Mouse (Mus musculus) layer of hippocampus, adult 9-11 months (tissue): ENCODE results near the gene Nrg4.
"Not testable (repeated sequence)": the region's sequence is repeated elsewhere in the genome, so short reads cannot be mapped to it uniquely, and the experiment has no call there.

Experiments used
- DNase-seq: peaks from one replicate; pipeline ENCODE4 v3.0.0; 2022

The Nrg4 gene

DNA sequence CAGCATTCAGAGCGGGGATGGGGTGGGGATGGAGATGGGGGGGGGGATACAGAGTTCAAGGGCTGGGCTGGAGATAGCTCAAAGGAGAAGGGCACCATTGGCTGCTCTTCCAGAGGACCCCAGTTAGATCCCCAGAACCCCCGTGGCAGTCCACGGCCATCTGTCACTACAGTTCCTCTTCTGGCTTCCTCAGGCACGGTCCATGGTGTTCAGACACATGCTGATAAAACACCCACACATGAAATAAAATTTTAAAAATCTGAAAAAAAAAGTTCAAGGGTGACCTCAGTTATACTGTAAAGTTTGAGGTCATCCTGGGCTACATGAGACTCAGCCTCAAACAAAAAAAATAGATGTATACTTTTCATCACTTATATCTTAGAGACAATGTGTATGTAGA lies 78.2 kb downstream of the Nrg4 start:
- no peak for DNase-seq

DNA sequence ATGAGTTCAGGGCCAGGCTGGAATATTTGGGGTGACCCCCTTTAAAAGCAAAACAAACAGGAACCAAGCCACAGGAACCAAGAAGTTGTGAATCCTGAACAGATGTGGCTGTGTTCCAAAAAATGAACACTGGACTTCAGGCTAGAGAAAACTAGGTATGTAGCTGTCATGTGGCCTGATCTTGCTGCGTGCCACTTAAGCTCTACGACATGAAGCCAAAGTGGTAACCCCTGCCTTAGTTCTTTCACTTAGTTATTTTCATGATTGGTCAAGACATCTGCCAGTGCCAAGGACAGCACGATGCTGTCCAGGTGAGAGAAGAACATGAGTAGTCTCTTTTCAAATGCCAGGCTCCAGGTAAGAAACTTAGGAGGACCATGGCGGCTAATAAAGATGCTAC lies 79.7 kb downstream of the Nrg4 start:
- DNase-seq, result no peak

DNA sequence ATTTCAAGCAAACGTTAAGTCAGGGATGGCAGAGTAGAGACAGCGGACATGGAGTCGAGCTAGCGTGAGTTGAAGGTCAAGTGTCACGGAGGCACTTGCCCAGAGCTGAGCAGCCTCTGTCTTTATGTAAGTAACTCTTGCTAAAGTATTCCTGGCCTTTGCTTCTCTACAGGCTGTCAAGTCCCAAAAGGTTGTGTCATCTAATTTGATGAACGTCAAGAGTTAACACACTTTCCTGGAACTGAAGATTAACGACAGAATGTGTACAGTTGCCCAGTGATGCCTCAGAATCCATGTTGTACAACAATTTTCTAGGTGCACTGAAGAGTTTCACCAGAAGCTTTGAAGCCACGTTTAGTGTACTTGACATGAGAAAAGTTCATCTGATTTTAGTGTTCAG lies 80.2 kb downstream of the Nrg4 start:
- DNase-seq, result no peak

DNA sequence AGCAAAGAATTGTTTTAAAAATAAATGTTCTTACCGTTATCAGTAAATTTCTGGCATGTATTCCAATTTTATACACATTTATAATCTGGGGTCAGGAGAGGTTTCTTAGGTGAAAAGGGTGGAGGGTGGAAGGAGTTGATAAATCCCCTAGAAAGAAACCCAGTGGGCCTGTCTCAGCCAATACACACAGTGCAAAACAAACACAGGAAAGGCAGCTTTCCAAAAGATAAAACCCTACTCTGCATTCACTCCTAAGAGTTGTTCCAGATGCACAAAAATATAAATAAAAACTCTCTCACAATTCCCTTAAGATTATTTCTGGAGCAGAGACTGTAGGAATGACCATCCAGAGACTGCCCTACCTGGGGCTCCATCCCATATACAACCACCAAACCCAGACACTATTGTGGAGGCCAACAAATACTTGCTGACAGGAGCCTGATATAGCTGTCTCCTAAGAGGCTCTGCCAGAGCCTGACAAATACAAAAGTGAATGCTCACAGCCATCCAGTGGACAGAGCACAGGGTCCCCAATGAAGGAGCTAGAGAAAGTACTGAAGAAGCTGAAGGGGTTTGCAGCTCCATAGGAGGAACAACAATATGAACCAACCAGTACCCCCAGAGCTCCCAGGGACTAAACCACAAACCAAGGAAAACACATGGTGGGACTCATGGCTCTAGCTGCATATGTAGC lies 81.4 kb downstream of the Nrg4 start:
- DNase-seq, result not testable (repeated sequence)

DNA sequence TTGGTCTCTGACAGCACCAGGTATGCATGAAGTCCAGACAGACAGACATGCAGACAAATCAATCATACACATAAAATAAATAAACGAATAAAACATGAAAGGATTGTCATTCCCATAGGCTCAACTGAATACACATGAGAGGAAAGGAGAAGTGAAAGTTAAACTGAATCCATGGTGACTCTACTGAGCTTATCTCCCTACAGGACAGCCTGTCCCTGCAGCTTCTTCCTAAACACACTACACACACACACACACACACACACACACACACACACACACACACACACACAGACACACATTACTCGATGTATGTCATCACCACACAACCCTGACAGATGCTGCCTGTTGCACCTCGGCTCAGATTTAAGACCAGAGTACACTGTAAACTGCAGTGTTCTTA lies 82.6 kb downstream of the Nrg4 start:
- DNase-seq, result no peak

DNA sequence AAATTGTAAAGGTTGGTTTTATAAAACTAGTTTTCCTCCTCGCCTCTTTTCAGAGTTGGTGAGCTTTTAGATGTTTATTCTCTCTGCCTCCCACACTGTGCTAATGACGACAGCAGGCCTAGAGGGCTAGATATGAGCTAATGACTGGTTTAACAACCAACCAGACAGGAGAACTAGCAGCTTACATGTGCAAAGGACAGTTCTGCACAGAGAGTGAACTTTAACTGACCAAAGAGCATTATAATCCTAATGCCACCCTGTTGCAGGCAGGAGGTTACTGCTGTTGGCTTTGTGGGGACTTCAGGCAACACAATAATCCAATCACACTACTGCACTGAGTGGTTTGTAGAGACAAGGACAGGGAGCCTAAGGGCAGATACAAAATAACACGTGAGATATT lies 83.4 kb downstream of the Nrg4 start:
- DNase-seq, result no peak

DNA sequence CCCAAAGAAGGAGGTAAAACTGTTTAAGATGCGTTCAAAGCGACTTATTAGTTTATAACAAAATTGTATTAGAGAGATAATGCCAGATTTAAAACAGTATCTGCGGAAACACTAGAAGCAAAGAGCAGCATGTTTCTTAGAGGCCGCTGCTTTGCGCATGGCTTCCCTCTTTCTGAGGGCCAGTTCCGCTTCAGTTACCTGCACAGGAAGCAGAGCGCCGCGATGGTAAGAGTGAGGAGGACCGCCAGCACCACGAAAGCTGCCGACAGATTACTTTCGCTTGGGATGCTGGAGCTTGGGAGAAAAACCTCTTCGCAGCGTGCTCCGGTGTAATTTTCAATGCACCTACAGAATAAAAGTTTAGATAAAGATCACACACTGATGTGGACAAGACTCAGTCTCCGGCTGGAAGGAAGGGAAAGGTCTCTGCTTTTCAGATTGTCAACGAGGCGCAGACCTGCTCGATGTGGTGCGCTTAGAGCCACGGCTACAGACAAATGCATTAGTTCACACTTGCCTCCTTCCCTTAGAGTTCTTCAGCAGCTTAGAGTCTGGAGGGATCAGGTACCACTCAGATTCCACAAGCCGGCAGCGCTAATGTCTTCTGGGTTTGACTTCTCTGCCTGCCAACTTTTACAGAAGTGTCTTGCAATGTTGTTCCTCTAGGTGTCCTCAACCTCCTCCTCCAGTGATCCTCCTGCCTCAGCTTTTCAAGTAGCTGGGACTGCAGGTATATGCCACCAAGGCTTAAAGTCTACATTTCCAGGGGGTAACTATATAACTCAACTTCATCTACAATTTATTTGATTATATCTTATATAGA lies 84.6 kb downstream of the Nrg4 start:
- DNase-seq, result no peak

DNA sequence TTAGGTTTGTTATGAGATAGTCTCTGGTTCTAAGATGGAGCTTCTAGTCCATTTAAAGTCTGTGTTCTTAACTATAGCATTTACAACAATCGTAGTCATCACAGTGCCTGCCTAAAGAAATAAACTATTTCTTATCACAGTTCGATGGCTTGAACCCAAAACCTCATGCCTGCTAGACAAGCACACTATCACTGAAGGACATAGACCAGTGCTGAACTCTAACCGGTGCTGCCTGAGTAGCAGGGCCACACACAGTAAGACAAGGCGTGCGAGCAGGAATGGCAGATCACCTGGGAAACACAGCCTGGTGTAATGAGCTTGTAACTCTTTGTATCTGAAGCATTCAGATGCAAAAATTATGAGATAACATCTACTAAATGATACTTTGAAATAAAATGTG lies 85.8 kb downstream of the Nrg4 start:
- no peak for DNase-seq

DNA sequence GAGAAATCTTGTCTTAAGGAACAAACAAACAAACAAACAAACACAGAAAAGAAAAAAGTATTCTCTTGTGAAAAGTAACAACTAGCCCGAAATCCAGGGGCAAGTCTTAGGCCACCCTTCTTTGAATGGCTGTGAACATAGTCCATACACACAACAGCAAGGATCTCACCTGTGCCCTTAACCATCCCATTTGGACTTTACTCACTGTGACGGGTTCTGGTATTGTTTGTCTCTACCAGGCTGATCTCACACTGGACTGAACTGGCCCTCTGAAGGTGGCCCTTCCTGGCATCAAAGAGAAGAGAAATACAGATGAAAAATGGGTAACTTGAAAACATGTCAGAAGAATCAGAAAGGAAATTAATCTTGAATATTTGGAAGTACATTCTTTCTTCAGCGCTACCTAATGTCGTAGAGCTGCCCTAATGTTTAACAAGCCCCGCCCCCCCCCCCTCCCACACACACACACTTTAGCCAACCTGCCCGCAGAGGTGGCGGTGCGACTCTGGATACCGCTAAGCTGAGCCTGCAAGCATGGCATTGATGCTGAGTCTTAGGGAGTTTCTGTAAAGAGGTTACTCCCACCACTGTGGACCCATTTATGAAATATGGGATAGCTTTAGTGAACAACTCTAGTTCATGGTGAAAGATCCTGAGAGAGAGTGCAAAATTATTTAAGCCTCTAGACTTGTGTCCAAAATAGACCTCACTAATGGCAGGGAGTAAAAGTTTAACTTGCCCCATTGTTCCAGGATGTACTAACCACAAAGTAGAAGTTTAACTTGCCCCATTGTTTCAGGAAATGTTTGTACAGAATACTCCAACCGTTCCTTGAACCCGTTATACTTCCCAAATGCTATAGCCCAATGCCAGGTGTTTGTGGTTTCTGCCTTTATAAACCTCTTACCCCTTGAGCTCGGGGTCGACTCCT lies 90.1 kb downstream of the Nrg4 start:
- no peak for DNase-seq

DNA sequence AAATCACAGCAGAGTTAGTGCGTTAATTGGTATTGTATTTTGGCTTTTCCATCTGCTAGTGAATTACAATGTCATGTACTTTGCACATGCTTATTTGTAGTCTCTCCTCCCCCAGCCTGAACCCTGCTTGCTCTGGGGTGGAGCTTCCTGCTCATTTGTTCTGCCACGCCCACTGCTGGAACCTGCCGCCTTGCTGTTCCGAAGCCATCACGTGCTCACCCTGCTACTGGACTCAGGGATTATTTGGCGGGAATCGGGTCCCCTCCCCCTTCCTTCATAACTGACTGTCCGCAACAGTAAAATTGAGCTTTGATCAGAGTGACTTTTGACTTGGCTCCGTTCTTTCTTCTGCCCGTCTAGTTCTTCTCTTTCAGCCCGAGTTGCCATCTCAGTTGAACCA lies 93.6 kb downstream of the Nrg4 start:
- DNase-seq, result not testable (repeated sequence)

DNA sequence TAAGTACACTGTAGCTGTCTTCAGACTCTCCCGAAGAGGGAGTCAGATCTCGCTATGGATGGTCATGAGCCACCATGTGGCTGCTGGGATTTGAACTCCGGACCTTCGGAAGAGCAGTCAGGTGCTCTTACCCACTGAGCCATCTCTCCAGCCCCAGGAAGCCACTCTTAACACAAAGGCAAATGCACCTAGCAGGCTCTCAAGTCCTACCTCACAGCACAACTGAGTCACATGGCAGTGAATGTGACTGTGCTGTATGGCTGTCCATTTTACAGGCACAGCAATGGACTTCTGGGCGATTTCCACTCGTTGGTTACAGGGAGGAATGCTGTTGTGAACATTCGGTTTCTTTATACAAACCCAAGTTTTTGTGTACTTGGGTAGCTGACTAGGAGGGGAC lies 94.1 kb downstream of the Nrg4 start:
- DNase-seq, result no peak

DNA sequence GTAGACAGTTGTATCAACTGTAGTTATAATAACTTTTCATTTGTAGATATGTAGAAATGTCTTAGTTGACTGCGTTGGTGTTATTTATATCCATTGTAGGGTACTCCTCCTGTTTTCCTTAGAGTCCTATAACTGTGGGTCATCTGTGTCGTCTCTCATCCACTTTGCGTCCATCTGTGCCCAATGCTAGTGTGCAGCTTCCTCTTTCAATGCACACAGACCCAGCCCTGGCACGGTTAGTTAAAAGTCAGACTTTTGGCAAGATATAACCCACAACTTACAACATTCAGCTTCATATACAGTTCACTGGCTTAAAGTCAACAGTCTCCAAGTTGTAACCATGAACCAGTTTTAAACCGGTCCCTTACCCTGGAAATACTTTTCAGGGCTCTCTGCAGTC lies 94.5 kb downstream of the Nrg4 start:
- no peak for DNase-seq

DNA sequence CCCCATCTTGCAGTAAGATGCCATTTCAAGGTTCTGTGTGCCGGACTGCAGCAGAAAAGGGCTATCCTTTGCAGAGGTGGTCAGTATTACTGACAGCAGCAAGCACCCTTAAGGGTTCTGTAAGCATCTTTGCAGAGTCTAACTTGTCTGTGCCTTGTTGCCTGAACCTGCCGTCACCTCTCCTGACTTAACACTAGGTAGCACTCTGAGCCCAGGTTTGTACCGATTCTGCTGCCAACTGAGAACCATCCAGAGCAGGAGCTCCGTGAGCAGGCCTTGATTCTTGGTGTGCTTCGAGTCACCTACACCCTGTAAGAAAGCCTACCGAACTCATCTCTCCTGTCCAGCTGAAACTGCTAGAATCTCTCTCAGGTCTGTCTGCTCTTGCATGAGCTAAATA lies 95.1 kb downstream of the Nrg4 start:
- DNase-seq, result no peak

DNA sequence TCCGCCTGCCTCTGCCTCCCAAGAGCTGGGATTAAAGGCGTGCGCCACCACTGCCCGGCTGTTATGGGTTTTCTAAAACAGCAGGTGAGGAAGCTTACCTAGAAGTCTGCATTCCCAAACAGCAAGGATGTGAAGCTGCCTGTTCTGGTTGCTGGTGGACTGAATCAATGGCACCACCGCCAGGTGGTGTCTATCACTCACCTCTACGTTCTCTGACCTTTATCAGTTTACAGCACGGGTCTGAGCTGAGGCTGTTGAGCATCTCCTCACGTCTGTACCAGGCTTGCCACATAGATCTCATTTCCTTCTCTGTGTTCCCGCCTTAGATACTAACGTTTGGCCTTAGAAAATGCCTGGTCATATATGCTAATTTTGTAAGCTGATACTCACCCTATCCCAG lies 97.6 kb downstream of the Nrg4 start:
- no peak for DNase-seq

DNA sequence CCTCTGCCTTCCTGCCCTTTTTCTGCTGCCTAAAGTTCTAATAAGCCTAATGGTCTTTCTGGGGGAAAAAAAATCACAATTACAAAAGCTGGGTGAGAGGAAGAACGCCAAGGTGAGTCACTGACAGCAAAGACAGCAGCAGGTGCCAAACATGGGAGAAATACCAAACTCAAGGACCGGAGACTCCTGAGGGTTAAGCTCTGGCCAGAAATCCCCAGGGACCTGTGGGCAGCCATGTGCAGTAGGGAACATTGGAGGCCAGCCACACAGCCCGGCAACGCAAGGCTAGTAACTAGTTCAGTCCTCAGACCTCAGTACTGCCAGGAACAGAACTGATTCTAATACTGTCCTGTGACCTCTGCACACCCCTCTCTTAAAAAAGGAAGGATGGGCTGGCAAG lies 98.5 kb downstream of the Nrg4 start:
- no peak for DNase-seq

DNA sequence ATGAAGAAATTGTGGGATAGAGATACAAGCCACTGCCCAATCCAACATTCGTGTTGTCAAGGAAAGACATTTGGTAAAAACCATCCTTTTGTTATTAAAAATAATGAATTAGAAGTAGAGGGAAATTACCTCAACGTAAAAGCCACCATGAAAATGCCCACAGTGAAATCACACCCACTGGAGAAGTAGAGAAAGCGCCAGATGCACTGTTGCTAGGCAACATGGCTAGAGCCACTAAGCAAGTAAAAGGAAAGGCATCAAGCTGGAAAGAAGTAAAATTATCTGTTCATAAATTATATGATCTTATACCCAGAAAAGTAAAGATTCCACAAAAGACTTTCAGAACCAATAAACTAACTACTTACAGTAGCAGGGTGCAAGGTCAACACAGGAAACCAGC lies 100.4 kb downstream of the Nrg4 start:
- DNase-seq, result peak; percentile 60

DNA sequence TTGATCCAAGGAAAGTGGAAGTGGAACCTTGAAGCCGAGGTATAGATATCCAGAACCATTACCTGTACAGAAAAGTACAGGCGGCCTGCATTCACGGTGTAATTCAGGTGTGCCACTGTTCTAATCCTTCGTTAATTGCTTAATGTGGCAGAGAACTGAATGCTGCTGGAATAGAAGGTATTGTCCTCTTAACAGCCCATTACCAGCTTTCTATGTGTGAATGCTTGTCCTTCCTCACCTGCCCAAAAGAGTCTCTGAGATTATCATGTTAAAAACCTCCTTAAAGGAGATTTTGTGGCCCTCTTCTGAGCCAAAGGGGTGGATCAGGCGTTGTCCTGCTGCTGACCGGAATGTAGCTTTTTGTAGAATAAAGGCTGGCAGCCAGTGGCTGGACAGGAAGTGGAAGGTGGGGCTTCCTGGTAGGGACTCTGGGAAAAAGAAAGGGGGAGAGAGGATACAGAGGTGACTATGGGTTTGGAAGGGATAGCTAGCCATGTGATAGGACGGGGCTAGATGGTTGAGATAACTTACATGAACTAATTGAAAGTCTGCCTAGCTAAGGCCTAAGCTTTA lies 101.4 kb downstream of the Nrg4 start:
- DNase-seq, result no peak

DNA sequence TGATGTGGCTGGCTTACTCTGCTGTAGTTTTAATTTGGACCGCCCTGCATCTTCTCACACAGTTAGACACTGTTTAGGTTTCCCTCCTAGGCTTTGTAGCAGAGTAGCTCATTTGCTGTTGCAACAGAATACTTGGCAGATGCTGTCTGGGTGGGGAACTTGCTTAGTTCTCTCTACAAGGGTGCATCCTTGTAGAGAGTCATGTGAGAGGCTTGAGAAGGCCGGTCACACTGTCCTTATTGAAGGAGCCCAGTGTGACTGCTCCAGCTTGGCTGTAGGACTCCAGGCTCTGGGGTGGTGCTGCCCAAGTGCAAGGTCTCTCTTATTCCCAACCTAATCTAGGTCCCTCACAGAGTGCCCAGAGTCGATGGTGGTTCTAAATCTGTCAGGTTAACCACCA lies 109.3 kb downstream of the Nrg4 start:
- DNase-seq, result no peak

DNA sequence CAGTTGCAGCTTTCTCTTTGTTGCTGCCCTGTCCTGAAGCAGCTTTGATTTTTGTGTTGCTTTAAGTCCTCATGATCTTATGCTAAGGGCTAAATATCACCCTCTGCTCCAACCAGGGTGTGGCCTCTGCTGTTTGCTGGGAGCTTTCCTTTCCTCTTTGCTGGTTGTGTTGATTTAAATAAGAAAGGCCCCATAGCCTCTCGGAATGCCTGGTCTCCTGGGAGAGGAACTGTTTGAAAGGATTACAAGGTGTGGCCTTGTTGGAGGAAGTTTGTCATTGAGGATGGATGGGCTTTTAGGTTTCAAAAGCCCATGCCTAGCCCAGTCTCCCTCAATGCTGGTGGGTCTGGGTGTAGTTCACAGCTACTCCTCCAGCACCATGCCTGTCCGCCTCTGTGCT lies 110.6 kb downstream of the Nrg4 start:
- no peak for DNase-seq

DNA sequence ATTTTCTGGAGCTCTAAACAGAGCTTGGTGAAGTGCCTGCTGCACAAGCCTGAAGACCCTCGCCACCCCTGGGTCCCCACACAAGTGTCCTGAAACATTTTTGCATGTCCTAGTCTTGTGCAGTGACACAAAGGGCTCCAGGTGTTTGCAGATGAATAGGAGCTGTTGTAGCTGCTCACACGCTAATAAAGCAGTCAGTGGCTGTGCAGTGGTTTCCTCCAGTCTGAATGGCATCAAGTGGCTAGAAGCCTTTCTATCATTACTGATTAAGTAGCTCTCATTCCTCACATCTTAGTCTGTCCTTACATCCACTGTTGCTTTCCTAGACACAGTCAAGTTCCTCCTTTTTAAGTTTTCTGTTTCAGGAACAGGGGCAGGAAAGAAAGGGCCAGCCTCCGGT lies 111.0 kb downstream of the Nrg4 start:
- no peak for DNase-seq

DNA sequence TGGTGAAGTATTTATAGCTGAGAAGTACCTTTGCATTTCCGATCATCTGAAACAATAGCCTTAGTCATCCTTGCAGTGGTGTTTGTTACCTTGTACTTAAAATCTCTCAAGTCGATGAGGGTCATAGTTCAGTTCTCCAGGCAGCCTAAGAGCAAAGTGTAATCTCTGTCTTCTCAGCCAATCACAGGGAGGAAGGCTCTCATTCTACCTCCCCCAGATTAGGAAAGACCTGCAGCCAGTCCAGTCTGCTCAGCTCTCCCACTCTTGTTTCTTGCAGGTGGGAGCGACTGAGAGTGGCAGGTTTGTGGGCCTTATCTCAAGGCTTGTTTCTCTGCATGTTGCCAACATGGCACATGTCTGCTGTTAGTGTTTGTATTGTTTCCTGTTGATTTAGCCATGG lies 111.6 kb downstream of the Nrg4 start:
- no peak for DNase-seq

DNA sequence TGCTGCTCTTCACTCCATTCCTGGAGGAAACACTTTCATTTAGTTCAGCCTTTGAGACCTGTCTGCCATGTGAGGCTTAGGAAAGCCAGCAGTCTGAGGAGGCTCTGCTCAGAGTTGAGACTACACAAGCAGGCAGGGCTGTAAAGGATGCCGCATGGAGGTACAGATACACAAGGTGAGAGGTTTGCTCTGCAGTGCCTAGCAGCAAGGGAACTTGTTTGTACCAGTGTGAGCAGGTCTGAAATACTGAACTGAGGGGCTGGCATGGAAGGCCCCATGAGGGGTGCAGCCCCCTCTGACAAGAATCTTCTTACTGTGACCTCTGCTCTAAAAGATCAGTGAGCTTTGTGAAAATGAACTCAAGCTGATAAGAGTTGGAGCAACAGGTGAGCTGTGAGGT lies 113.2 kb downstream of the Nrg4 start:
- no peak for DNase-seq

DNA sequence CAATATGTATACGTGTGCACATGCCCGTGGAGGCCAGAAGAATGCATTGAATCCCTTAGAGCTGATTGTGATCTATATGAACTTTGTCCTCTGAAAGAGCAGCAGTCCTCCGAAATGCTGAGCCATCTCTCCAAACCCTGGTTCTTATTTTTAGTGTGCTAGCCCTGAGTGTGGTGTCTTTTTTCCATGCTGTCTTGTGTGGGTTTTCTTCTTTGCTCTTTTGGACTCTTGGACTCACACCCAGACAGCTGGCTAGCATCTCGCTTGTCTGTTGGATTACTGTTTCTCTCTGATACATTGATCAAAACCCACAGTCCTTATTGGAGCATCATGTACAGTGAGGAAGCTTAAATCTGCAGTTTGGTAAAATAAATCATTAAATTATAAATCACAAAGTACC lies 115.0 kb downstream of the Nrg4 start:
- no peak for DNase-seq
